Mouse (Mus musculus): ENCODE data around the gene Slc25a26. TPM values are rescaled to one million over a fixed set of nuclear protein-coding genes. Genes with fewer than 3 reads are reported as not detected.

The Slc25a26 gene
- polyA plus RNA-seq, 1 experiment from 2014 or later: 7.7 TPM

DNA sequence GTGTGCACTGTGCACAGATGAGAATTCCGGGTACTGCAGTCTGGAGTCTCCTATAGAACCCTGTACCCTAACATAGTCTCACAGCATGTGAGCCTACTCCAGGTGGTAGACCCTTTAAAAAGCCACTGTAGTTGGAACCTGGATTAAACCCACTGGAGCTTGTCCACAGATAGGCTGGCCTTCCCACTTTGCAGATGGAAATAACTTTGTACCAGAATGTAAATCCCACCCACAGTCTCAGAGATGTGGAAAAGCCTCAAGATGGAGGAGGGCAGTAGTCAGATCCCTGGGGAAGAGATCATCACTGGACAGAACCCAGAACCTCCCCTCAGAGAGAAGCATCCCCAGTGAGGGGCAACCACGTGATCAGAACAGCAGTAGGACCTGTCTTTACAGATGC, 143.9 kb downstream of the Slc25a26 start:
- Histone ChIP-seq H3K9me3 (ENCODE audit: control insufficient read depth, low read length) (no peaks in the 10 kb centered on the region), H3K27me3 (ENCODE audit: control insufficient read depth, insufficient read depth, low read length) (no peaks in the 10 kb centered on the region), H3K27ac (replicated peaks; ENCODE audit: low read depth, low read length) (no peak overlapping the region), H3K4me1 (ENCODE audit: control insufficient read depth, insufficient read depth, low read length) (peaks cover 28% of the 10 kb centered on the region), H3K4me3 (replicated peaks; ENCODE audit: low read depth, low read length) (no peak overlapping the region), H3K4me2 (ENCODE audit: low read length) (no peak overlapping the region), H3K36me3 (ENCODE audit: control insufficient read depth, insufficient read depth, low read length) (no peaks in the 10 kb centered on the region), H3K9ac (replicated peaks; ENCODE audit: low read length) (no peak overlapping the region)
- ATAC-seq (ENCODE audit: low FRiP score, low TSS enrichment): no peak
- WGBS: 96% methylated on average over 2 of the region's 2 CpGs
- DNase-seq: no peak

DNA sequence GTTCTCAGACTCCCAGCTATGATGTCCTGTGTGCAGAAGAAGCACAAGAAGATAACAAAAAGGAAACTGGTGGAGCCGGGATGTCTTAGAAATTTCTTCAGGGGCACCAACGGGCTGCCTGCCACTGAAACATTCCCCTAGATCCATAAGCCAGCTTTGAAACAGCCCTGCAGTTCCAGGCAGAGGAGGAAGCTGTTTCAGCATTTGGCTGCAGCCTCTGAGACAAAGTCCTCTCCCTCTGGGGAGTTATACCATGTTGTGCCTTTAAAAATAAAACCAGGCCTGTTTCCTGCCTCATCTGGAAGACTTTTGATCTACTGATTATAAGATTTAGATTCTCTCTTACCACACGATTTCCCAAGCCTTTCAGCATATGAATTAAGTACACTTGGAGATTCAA, 144.5 kb downstream of the Slc25a26 start:
- Histone ChIP-seq H3K27me3 (ENCODE audit: control insufficient read depth, insufficient read depth, low read length) (no peaks in the 10 kb centered on the region), H3K27ac (replicated peaks; ENCODE audit: low read depth, low read length) (no peak overlapping the region), H3K4me3 (replicated peaks; ENCODE audit: low read depth, low read length) (no peak overlapping the region), H3K4me2 (ENCODE audit: low read length) (no peak overlapping the region), H3K36me3 (ENCODE audit: control insufficient read depth, insufficient read depth, low read length) (no peaks in the 10 kb centered on the region), H3K4me1 (ENCODE audit: control insufficient read depth, insufficient read depth, low read length) (peaks cover 34% of the 10 kb centered on the region), H3K9ac (replicated peaks; ENCODE audit: low read length) (no peak overlapping the region), H3K9me3 (ENCODE audit: control insufficient read depth, low read length) (no peaks in the 10 kb centered on the region)
- ATAC-seq (ENCODE audit: low FRiP score, low TSS enrichment): no peak
- WGBS: 73% methylated on average over 3 of the region's 3 CpGs
- DNase-seq: no peak

DNA sequence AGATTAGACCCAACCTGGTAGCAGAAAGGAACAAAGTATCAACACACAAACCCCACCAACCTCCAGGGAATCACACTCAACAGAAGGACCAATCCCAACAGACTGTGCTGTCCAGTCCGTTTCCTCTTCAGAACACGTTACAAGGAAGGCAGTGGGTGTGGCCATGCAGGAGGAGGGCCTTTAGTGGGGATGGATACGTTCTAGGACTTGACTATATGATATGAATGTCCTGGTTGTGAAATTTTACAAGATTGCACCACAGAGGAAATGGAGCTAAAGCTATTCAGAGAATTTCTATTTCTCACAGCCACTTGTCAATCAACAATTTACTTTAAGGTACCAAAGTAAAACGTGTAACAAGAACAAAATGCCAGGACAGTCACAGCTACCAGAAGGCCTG, 145.6 kb downstream of the Slc25a26 start:
- Histone ChIP-seq H3K27me3 (ENCODE audit: control insufficient read depth, insufficient read depth, low read length) (no peaks in the 10 kb centered on the region), H3K36me3 (ENCODE audit: control insufficient read depth, insufficient read depth, low read length) (no peaks in the 10 kb centered on the region), H3K4me2 (ENCODE audit: low read length) (no peak overlapping the region), H3K9me3 (ENCODE audit: control insufficient read depth, low read length) (no peaks in the 10 kb centered on the region), H3K4me1 (ENCODE audit: control insufficient read depth, insufficient read depth, low read length) (peaks cover 39% of the 10 kb centered on the region), H3K9ac (replicated peaks; ENCODE audit: low read length) (no peak overlapping the region), H3K4me3 (replicated peaks; ENCODE audit: low read depth, low read length) (no peak overlapping the region), H3K27ac (replicated peaks; ENCODE audit: low read depth, low read length) (no peak overlapping the region)
- ATAC-seq (ENCODE audit: low FRiP score, low TSS enrichment) (no peak), DNase-seq (no peak)
- WGBS: 62% methylated on average over 4 of the region's 4 CpGs

DNA sequence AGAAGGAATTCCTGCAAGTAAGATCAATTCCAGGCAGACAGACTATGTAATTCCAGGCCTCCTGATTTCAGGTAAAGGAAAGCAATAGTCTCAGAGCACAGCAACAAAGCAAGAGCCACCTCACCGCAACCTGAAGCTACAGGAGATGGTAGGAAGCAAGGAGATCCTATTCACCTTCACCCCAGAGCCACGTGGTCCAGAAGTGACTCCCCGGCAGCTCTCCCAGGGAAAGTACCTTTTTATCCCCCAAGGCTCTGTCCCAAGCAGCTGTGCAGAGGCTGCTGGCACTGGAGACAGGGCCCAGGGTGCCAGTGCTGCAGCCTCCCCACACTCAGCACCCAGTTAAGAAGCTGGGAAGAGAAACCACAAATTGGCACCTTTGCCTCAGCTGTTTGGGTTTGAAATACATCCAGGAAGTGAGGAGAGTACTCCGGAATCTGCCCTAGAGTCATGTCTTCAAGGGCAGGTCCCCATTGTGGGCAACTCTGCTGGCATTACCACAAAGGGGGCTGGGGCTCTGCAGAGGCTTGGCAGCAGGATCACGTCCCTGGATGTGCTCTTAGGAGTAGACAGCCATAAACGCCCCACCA, 146.2 kb downstream of the Slc25a26 start:
- no peaks in the 10 kb centered on the region for H3K36me3 ChIP-seq (ENCODE audit: control insufficient read depth, insufficient read depth, low read length)
- no peaks in the 10 kb centered on the region for H3K9me3 ChIP-seq (ENCODE audit: control insufficient read depth, low read length)
- no peaks in the 10 kb centered on the region for H3K27me3 ChIP-seq (ENCODE audit: control insufficient read depth, insufficient read depth, low read length)
- H3K4me1 ChIP-seq (ENCODE audit: control insufficient read depth, insufficient read depth, low read length): peaks cover 39% of the 10 kb centered on the region
- H3K4me3 ChIP-seq (replicated peaks; ENCODE audit: low read depth, low read length): no peak overlapping the region
- DNase-seq: no peak
- WGBS: 67% methylated on average over 6 of the region's 6 CpGs
- H3K27ac ChIP-seq (replicated peaks; ENCODE audit: low read depth, low read length): 0 out of 2 replicates have a peak overlapping the region, but pooled peaks have one; percentile 26
- no peak overlapping the region for H3K4me2 ChIP-seq (ENCODE audit: low read length)
- H3K9ac ChIP-seq (replicated peaks; ENCODE audit: low read length): no peak overlapping the region
- ATAC-seq (ENCODE audit: low FRiP score, low TSS enrichment): no peak

DNA sequence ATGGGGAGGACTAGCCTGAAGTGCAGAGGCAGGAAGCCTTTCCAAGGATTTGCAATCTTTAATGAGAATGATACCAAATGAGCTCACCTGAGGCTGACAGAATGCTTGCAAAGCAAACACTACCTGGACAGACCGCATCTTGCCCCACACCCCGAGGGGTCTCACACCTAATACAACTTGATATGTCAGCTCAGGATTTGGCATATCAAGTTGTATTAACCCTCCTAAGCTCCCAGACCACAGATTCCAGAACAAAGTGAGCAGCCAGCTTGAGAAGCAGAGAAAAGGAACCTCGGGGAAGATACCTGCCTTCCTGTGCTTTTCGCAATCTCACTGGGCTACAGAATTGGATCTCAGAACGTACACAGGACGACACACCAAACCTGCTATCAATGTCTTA, 146.8 kb downstream of the Slc25a26 start:
- Histone ChIP-seq H3K9me3 (ENCODE audit: control insufficient read depth, low read length) (no peaks in the 10 kb centered on the region), H3K4me1 (ENCODE audit: control insufficient read depth, insufficient read depth, low read length) (peaks cover 39% of the 10 kb centered on the region), H3K27me3 (ENCODE audit: control insufficient read depth, insufficient read depth, low read length) (no peaks in the 10 kb centered on the region), H3K4me2 (ENCODE audit: low read length) (no peak overlapping the region), H3K9ac (replicated peaks; ENCODE audit: low read length) (no peak overlapping the region), H3K4me3 (replicated peaks; ENCODE audit: low read depth, low read length) (no peak overlapping the region), H3K36me3 (ENCODE audit: control insufficient read depth, insufficient read depth, low read length) (no peaks in the 10 kb centered on the region), H3K27ac (replicated peaks; ENCODE audit: low read depth, low read length) (peak overlapping the region; percentile 58; the same call in 1 of the 2 replicates)
- no peak for ATAC-seq (ENCODE audit: low FRiP score, low TSS enrichment)
- no peak for DNase-seq
- 78% methylated on average over 6 of the region's 6 CpGs for WGBS

DNA sequence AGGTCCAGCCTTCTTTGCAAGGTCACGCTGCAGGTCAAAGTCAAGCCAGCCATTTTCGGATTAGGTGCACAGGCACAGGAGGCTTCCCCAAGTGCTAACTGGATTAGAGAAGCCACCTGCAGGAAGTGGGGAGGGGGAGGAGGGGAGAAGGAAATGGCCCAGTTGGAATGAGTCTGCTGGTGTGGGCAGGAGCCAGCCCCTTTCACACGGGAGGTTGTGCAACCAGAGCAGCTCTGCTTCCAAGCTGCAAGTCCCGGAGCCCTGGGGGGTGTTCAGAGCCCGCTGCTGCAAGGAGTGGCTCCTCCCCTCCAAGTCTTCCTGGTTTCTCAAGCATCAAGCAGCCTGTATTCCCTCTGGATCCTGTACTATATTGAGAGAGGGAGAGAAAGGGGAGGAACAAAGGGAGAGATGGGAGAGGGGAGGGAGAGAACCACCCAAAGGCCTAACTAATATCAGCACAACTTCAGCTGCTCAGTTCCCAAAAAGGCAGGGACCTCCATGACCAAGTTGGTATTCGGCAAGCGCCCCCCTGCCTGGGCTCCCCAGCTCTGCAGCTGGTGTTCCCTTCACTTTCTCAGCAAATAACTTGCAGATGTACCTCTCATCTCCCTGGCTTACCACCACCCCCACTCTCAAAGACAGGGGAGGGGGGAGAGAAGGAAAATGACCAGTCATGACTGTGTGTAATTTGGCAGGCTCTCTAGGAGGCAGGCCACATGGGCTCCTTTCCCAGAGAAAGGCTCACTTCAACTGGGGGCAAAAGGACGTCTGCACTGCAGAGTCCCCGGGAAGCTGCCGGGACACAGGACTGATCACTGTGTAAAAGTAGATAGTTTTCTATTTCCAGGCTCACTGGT, 147.7 kb downstream of the Slc25a26 start:
- peaks cover 43% of the 10 kb centered on the region for H3K4me1 ChIP-seq (ENCODE audit: control insufficient read depth, insufficient read depth, low read length)
- peak; percentile 66 for DNase-seq
- 11% methylated on average over 10 of the region's 10 CpGs for WGBS

DNA sequence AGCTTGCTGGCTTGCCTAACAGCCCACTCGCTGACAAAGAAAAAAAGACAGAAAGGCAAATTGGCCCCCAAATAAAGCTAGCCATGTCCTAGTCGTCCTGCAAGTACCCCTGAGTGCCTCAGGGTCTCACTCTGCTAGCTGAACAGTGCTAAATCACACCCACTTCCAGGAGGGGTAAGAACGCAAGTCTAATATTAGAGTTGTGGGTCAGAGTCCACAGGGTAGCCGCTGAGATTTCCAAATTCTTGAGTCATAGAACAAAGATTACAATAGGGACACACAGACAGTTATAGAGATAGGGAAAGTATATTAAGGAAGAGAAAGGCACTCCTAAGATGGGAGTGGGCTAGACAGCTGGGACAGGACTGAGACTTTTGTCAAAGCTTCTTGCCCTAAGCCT, 148.4 kb downstream of the Slc25a26 start:
- peaks cover 50% of the 10 kb centered on the region for H3K4me1 ChIP-seq (ENCODE audit: control insufficient read depth, insufficient read depth, low read length)
- no peak overlapping the region for H3K9ac ChIP-seq (replicated peaks; ENCODE audit: low read length)
- WGBS: 33% methylated on average over 4 of the region's 4 CpGs

More for the DNA sequence above, 147.7 kb downstream of the Slc25a26 start:
- no peaks in the 10 kb centered on the region for H3K36me3 ChIP-seq (ENCODE audit: control insufficient read depth, insufficient read depth, low read length)
- peak; percentile 76 for ATAC-seq (ENCODE audit: low FRiP score, low TSS enrichment)
- H3K9ac ChIP-seq (replicated peaks; ENCODE audit: low read length): no peak overlapping the region
- no peaks in the 10 kb centered on the region for H3K27me3 ChIP-seq (ENCODE audit: control insufficient read depth, insufficient read depth, low read length)
- H3K4me3 ChIP-seq (replicated peaks; ENCODE audit: low read depth, low read length): no peak overlapping the region
- peak overlapping the region; percentile 58 for H3K27ac ChIP-seq (replicated peaks; ENCODE audit: low read depth, low read length)
- H3K4me2 ChIP-seq (ENCODE audit: low read length): 0 out of 2 replicates have a peak overlapping the region, but pooled peaks have one; percentile 12
- H3K9me3 ChIP-seq (ENCODE audit: control insufficient read depth, low read length): no peaks in the 10 kb centered on the region

DNA sequence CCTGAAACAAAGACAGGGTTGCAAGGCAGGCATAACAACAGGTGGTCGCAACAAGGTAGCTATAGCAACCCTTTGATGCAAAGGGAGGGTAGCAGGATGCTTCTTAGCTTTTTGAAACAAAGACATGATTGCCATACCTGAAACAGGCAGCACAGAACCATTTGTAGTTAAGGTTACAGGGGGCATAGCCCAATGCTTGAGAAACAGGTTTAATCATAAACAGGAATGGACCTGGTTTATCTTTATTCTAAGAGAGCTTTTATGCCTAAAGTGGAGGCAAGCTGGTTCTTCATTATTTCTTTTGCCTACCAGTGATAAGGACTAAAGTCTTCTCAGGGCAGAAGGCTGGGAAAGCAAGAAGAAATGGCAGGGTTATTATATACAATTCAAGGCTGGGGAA, 149.5 kb downstream of the Slc25a26 start:
- ATAC-seq (ENCODE audit: low FRiP score, low TSS enrichment) (no peak), DNase-seq (no peak)
- peaks cover 50% of the 10 kb centered on the region for H3K4me1 ChIP-seq (ENCODE audit: control insufficient read depth, insufficient read depth, low read length)
- no peak overlapping the region for H3K4me2 ChIP-seq (ENCODE audit: low read length)
- H3K27ac ChIP-seq (replicated peaks; ENCODE audit: low read depth, low read length): no peak overlapping the region
- H3K9ac ChIP-seq (replicated peaks; ENCODE audit: low read length): no peak overlapping the region
- no peaks in the 10 kb centered on the region for H3K36me3 ChIP-seq (ENCODE audit: control insufficient read depth, insufficient read depth, low read length)
- H3K27me3 ChIP-seq (ENCODE audit: control insufficient read depth, insufficient read depth, low read length): no peaks in the 10 kb centered on the region
- WGBS: 71% methylated on average over 1 of the region's 1 CpGs
- no peak overlapping the region for H3K4me3 ChIP-seq (replicated peaks; ENCODE audit: low read depth, low read length)
- no peaks in the 10 kb centered on the region for H3K9me3 ChIP-seq (ENCODE audit: control insufficient read depth, low read length)

More for the DNA sequence above, 148.4 kb downstream of the Slc25a26 start:
- no peaks in the 10 kb centered on the region for H3K27me3 ChIP-seq (ENCODE audit: control insufficient read depth, insufficient read depth, low read length)
- no peak overlapping the region for H3K4me3 ChIP-seq (replicated peaks; ENCODE audit: low read depth, low read length)
- H3K36me3 ChIP-seq (ENCODE audit: control insufficient read depth, insufficient read depth, low read length): no peaks in the 10 kb centered on the region
- no peaks in the 10 kb centered on the region for H3K9me3 ChIP-seq (ENCODE audit: control insufficient read depth, low read length)
- H3K4me2 ChIP-seq (ENCODE audit: low read length): no peak overlapping the region
- peak overlapping the region; percentile 58 for H3K27ac ChIP-seq (replicated peaks; ENCODE audit: low read depth, low read length)
- DNase-seq (no peak), ATAC-seq (ENCODE audit: low FRiP score, low TSS enrichment) (no peak)

DNA sequence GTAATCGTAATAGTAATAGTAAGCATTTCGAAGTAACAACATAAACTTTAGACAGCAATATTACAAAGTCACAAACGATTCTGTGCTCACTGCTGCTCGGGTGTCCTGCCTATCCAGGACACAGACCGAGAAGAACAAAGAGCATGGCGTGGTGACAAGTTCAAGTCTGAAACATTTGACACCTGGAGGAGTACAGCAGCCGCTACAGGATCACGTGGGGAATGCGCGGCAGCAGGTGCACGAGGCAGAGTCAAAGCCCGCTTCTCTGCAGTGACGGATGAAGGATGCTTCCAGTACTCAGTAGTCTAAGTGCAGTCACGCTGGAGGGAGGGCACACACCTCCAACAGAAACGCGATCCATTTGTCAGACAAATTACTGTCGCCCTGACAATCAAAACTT, 151.4 kb downstream of the Slc25a26 start:
- Histone ChIP-seq H3K4me1 (ENCODE audit: control insufficient read depth, insufficient read depth, low read length) (peaks cover 58% of the 10 kb centered on the region), H3K9me3 (ENCODE audit: control insufficient read depth, low read length) (no peaks in the 10 kb centered on the region), H3K27me3 (ENCODE audit: control insufficient read depth, insufficient read depth, low read length) (no peaks in the 10 kb centered on the region), H3K4me2 (ENCODE audit: low read length) (no peak overlapping the region), H3K4me3 (replicated peaks; ENCODE audit: low read depth, low read length) (no peak overlapping the region), H3K9ac (replicated peaks; ENCODE audit: low read length) (no peak overlapping the region), H3K36me3 (ENCODE audit: control insufficient read depth, insufficient read depth, low read length) (no peaks in the 10 kb centered on the region), H3K27ac (replicated peaks; ENCODE audit: low read depth, low read length) (no peak overlapping the region)
- ATAC-seq (ENCODE audit: low FRiP score, low TSS enrichment): no peak
- no peak for DNase-seq
- 78% methylated on average over 17 of the region's 17 CpGs for WGBS

Measured in midbrain, embryonic 14.5 days (tissue).